Mouse (Mus musculus) small intestine, adult 2 months (tissue): ENCODE data around the gene Tmcc1. TPM values are rescaled to one million over a fixed set of nuclear protein-coding genes. Genes with fewer than 3 reads are reported as not detected.
A peak's percentile ranks its signal among the peaks of the same experiment; 100 is the strongest.

Experiments
- H3K27ac ChIP-seq: fragments of 200-500 bp; 2 replicates; pipeline ENCODE4 v1.5.1; 2012; ENCODE audit warnings: low read depth, low read length, control low read depth, inconsistent platforms; ENCODE audit not compliant: insufficient read depth
- H3K27me3 ChIP-seq: fragments of 200-500 bp; 2 replicates; pipeline ENCODE4 v1.6.1; 2012; ENCODE audit warnings: mild to moderate bottlenecking, moderate library complexity, low read length, inconsistent platforms; ENCODE audit not compliant: control insufficient read depth, insufficient read depth
- H3K36me3 ChIP-seq: fragments of 200-500 bp; 2 replicates; pipeline ENCODE4 v1.6.1; 2012; ENCODE audit warnings: mild to moderate bottlenecking, low read length, control low read depth, inconsistent platforms; ENCODE audit not compliant: control insufficient read depth, insufficient read depth
- H3K4me1 ChIP-seq: fragments of 200-500 bp; 2 replicates; pipeline ENCODE4 v1.6.1; 2012; ENCODE audit warnings: low read length, inconsistent platforms, mixed read lengths; ENCODE audit not compliant: control insufficient read depth, insufficient read depth, insufficient read length
- H3K4me3 ChIP-seq: fragments of 200-500 bp; 2 replicates; pipeline ENCODE4 v1.5.1; 2012; ENCODE audit warnings: low read depth, mild to moderate bottlenecking, control low read depth, inconsistent platforms, low read length, moderate library complexity
- CTCF ChIP-seq: fragments of 200-500 bp; IDR thresholded peaks from 2 replicates; pipeline ENCODE4 v1.5.1; 2012; ENCODE audit warnings: low read depth, mild to moderate bottlenecking, control low read depth, inconsistent platforms, low read length, moderate library complexity, mixed read lengths; ENCODE audit not compliant: insufficient replicate concordance, insufficient read length; ENCODE audit errors: extremely low read depth
- POLR2A ChIP-seq: fragments of 200-500 bp; IDR thresholded peaks from 2 replicates; pipeline ENCODE4 v1.6.1; 2012; ENCODE audit warnings: low read depth, mild to moderate bottlenecking, control low read depth, inconsistent platforms, low read length, moderate library complexity
- WGBS: fragments of 180-500 bp; shearing (Covaris S2); methylation state at CpG from one replicate; pipeline ENCODE4 v1.1.7; 2018; 5-methylcytosine and 5-hydroxymethylcytosine counted together
- polyA plus RNA-seq: library from polyadenylated mRNA; depleted of rRNA; stranded (reverse); fragments of >200 nt; gene quantifications from 2 replicates; pipeline ENCODE4 v1.2.3, GENCODE M21; 2012

Gene Tmcc1
- polyA plus RNA-seq, 1 experiment, result 11.7 TPM

DNA sequence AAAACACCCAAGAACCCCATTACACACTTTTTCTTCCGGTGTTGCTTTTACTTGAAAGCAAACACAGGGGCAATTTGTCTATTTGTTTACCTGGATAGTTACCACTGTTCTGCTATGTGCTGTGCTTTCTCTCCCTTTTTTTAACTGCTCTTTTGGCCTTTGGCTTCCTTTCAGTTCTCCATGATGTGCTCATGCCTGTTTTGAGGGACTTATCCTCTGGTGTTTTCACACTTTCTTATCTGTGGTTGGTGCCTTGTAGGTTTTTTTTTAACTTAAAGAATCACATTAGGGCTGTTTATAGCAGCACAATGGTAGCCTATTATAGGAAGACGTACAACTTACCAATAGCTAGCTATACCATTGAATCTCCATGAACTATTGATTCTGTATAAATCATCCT is 51.6 kb downstream of the Tmcc1 start:
- H3K27ac ChIP-seq, result no peak overlapping the region
- WGBS, result 47% methylated on average over 2 of the region's 2 CpGs

DNA sequence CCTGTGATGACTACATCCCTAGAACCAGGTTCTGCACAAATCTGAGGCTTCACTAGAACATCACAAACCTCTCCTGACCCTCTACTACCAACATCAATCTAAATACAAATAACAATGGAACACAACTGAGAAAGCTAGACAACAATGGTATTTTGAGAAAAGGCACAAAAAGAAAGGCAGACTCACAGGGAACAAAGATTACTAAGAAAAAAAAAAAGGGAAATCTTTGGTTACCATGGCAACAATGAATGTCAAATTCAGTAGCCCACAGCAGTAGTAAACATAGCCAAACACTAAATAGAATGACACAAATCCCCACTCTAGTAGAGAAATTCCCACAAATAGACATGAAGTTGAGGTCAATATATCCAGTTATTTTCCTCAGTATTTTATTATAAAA is 52.5 kb downstream of the Tmcc1 start:
- TF ChIP-seq POLR2A (no peak), CTCF (no peak)
- H3K36me3 ChIP-seq, result no peaks in the 10 kb centered on the region
- no peak overlapping the region for H3K27ac ChIP-seq

More for the DNA sequence above, 51.6 kb downstream of the Tmcc1 start:
- Histone ChIP-seq H3K4me1 (no peaks in the 10 kb centered on the region), H3K27me3 (no peaks in the 10 kb centered on the region), H3K4me3 (no peak overlapping the region), H3K36me3 (no peaks in the 10 kb centered on the region)
- TF ChIP-seq POLR2A (no peak), CTCF (no peak)

DNA sequence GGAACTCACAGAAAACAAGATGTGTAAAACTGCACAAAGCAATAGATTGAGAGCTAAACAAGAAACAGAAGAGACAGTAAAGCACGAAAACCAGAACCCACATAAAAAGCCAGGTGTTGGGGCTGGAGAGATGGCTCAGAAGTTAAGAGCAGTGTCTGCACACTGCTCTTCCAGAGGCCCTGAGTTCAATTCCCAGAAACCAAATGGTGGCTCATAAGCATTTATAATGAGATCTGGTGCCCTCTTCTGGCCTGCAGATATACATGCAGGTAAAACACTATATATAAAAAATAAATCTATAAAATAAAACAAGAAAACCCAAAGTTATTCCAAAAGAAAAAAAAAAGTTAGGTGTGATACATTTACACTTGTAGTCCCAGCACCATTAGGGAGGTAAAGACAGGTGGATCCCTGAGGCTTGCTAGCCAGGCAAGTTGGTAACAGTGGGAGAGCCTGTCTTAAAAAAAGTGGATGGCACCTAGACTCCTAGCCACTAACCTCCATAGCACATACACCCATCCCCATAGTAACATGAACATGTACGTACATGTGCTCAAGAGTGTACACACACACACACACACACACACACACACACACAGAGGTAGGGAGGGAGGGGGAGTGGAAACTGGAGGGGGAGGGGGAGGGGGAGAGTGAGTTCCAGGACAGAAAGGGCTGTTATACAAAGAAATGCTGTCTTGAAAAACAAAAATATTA is 54.0 kb downstream of the Tmcc1 start:
- no peak overlapping the region for H3K27ac ChIP-seq
- 65% methylated on average over 2 of the region's 2 CpGs for WGBS
- no peaks in the 10 kb centered on the region for H3K27me3 ChIP-seq
- H3K4me3 ChIP-seq, result no peak overlapping the region
- H3K4me1 ChIP-seq, result no peaks in the 10 kb centered on the region
- no peaks in the 10 kb centered on the region for H3K36me3 ChIP-seq
- TF ChIP-seq CTCF, result no peak

More for the DNA sequence above, 52.5 kb downstream of the Tmcc1 start:
- no peaks in the 10 kb centered on the region for H3K27me3 ChIP-seq
- no peaks in the 10 kb centered on the region for H3K4me1 ChIP-seq
- H3K4me3 ChIP-seq, result no peak overlapping the region

DNA sequence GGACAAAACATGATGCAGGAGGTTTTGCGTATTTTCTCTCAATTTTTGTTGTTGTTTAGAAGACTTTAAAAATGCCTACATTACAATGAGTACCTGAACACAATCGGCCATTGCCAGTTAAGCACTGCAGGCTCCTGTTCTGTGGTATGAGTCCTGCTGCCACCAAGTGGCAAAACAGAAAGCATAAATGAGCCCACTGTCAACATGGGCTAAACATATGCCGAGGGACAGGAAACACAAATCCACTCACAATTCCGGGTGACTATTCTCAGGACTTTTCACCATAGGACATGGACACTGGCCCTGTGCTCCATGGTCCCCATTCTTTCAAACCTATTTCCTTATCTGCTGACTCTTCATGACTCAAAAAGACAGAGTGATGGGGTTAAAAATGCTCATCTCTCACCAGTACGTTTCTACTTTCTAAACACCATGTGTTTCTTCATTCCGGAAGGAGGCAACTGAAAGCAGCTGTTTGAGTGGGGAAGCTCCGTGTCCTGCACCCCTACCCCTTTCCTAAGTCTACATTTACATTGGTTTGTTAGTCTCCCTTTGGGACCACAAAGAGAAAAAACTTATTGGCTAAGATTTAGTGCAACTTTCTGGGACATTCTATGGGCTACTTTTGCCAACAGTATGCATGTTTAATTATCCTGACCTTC is 57.2 kb downstream of the Tmcc1 start:
- WGBS, result 48% methylated on average over 7 of the region's 7 CpGs

DNA sequence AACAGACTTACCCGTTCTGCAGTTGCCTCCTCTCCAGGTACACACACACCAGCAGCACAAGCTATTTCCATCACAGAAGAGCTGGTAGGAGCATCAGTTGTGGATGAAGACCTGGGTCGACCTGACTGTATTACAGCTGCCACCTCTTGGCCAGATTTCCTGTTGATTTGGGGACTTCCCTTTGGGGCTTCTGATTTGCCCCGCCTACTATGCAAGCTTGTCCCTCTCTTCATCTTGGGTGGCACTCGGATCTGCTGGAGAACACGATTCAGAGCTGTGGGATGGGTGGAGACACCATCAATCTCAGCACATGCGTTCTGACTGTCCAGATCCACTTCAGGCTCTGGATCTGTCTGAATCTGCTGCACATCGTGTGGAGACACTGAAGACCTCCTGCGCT is 59.5 kb downstream of the Tmcc1 start:
- no peak overlapping the region for H3K27ac ChIP-seq
- peaks cover 2% of the 10 kb centered on the region; the same call in 1 of the 2 replicates for H3K4me1 ChIP-seq
- TF ChIP-seq POLR2A, result no peak
- TF ChIP-seq CTCF, result no peak
- H3K27me3 ChIP-seq, result no peaks in the 10 kb centered on the region
- H3K4me3 ChIP-seq, result no peak overlapping the region
- peaks cover 4% of the 10 kb centered on the region for H3K36me3 ChIP-seq
- whole genome bisulfite sequencing, result 73% methylated on average over 8 of the region's 8 CpGs

More for the DNA sequence above, 57.2 kb downstream of the Tmcc1 start:
- Histone ChIP-seq H3K36me3 (peaks cover 4% of the 10 kb centered on the region), H3K4me3 (no peak overlapping the region), H3K27me3 (no peaks in the 10 kb centered on the region), H3K4me1 (peaks cover 2% of the 10 kb centered on the region; the same call in 1 of the 2 replicates), H3K27ac (no peak overlapping the region)
- no peak for TF ChIP-seq POLR2A
- TF ChIP-seq CTCF, result peak; percentile 14; the same call in 1 of the 2 replicates

DNA sequence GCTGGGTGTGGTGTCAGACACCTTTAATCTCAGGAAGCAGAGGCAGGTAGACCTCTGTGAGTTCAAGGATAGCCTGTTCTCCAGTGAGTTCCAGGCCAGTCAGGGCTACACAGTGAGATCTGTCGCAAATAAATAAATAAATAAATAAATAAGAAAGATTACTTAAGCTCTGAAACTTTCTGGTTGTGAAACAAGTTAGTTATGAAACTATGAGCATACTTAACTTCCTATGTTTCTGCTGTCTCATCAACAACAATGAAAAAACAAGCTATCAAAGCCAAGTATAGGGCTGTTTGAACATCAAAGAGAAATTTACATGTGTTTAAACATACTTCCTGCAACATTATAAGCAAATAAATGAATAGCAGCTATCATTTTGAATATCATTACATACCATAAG is 61.5 kb downstream of the Tmcc1 start:
- no peak overlapping the region for H3K4me3 ChIP-seq
- peaks cover 2% of the 10 kb centered on the region; the same call in 1 of the 2 replicates for H3K4me1 ChIP-seq
- no peak for TF ChIP-seq CTCF
- TF ChIP-seq POLR2A, result no peak
- H3K27me3 ChIP-seq, result no peaks in the 10 kb centered on the region
- peaks cover 4% of the 10 kb centered on the region for H3K36me3 ChIP-seq
- WGBS, result 79% methylated on average over 1 of the region's 1 CpGs
- no peak overlapping the region for H3K27ac ChIP-seq

DNA sequence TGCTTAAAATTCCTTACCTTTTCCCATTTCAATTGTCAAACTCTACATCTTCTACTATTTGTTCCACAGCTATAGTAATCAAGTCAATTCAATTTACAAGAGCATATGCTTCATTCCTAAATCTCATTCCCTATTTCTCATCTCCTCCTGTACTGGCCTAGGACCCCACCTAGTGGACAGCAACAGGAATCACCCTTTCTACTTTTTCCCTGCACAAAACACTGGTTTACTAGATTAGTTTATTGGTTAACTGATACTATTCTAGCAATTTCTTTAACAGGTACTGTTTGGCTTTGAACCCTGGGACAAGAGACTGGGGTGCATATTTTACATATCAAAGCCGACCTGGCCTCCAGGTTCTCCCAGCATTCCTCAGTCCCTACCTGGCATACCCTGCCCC is 64.6 kb downstream of the Tmcc1 start:
- Histone ChIP-seq H3K4me1 (peaks cover 7% of the 10 kb centered on the region; the same call in 1 of the 2 replicates), H3K36me3 (peaks cover under 1% of the 10 kb centered on the region), H3K27ac (no peak overlapping the region), H3K4me3 (no peak overlapping the region), H3K27me3 (no peaks in the 10 kb centered on the region)
- TF ChIP-seq CTCF, result no peak
- TF ChIP-seq POLR2A, result no peak
- 24% methylated on average over 1 of the region's 1 CpGs for WGBS
